Mouse (Mus musculus) midbrain, embryonic 14.5 days (tissue): ENCODE results near the gene Hoxa5. TPM values are rescaled to one million over a fixed set of nuclear protein-coding genes. Genes with fewer than 3 reads are reported as not detected.

ENCODE experiments used
- ATAC-seq: fragments of 200-750 bp; cut with Nextera tagmentation; 2 replicates; pipeline ENCODE4 v1.8.0; 2017; ENCODE audit warnings: moderate number of reproducible peaks, moderate library complexity; ENCODE audit not compliant: low FRiP score, low TSS enrichment
- DNase-seq: peaks from one replicate; pipeline ENCODE4 v3.0.0-alpha.2; 2015
- H3K27ac ChIP-seq: fragments of 300-500 bp; sonication (generic); replicated peaks from 2 replicates; pipeline ENCODE4 v1.5.1; 2014; ENCODE audit warnings: mild to moderate bottlenecking, low read depth, low read length, moderate library complexity
- H3K27me3 ChIP-seq: fragments of 300-500 bp; sonication (generic); 2 replicates; pipeline ENCODE4 v1.6.1; 2014; ENCODE audit warnings: low read length, control low read depth, mixed read lengths; ENCODE audit not compliant: control insufficient read depth, insufficient read depth
- H3K36me3 ChIP-seq: fragments of 300-500 bp; sonication (generic); 2 replicates; pipeline ENCODE4 v1.6.1; 2014; ENCODE audit warnings: low read length, control low read depth; ENCODE audit not compliant: control insufficient read depth, insufficient read depth
- H3K4me1 ChIP-seq: fragments of 300-500 bp; sonication (generic); 2 replicates; pipeline ENCODE4 v1.6.1; 2014; ENCODE audit warnings: mild to moderate bottlenecking, antibody characterized with exemption, low read length, control low read depth; ENCODE audit not compliant: control insufficient read depth, insufficient read depth
- H3K4me2 ChIP-seq: fragments of 300-500 bp; sonication (generic); 2 replicates; pipeline ENCODE4 v1.6.1; 2014; ENCODE audit warnings: mild to moderate bottlenecking, low read length, moderate library complexity
- H3K4me3 ChIP-seq: fragments of 300-500 bp; sonication (generic); replicated peaks from 2 replicates; pipeline ENCODE4 v1.5.1; 2014; ENCODE audit warnings: low read depth, low read length
- H3K9ac ChIP-seq: fragments of 300-500 bp; sonication (generic); replicated peaks from 2 replicates; pipeline ENCODE4 v1.6.1; 2014; ENCODE audit warnings: mild to moderate bottlenecking, low read length, moderate library complexity
- H3K9me3 ChIP-seq: fragments of 300-500 bp; sonication (generic); 2 replicates; pipeline ENCODE4 v1.6.1; 2016; ENCODE audit warnings: low read length, control low read depth, mixed read lengths; ENCODE audit not compliant: control insufficient read depth
- WGBS: fragments of 180-500 bp; shearing (Covaris S2); extraction: QIAGEN DNeasy Blood & Tissue Kit; methylation state at CpG from one replicate; pipeline ENCODE4 v1.1.7; 2014; 5-methylcytosine and 5-hydroxymethylcytosine counted together
- polyA plus RNA-seq: library from polyadenylated mRNA; unstranded; fragments of >200 nt; fragmentation: Nextera tagmentation; extraction: Ambion mirVana; gene quantifications from 2 replicates; pipeline ENCODE4 v1.2.1, GENCODE M21; 2014

Hoxa5 gene
- polyA plus RNA-seq, 1 experiment from 2014 or later: not detected

DNA sequence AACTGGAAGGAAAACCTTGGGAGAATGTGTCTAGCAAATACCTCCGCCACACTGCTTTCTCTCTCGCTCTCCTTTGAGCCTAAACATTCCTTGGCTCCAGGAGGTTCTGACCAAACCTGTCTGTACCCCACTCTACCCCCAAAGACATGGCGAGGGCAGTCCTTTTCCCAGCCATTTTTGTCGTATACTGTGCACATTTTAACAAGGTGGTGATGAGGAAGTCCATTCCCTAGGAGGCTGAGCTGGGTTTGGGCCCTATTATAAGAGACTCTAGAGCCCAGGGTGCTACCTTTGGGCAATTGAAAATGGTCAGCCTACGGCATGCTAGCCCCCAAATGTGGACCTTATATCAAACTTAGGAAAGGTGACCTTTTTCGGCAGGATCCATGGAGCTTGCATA is 31.5 kb upstream of the Hoxa5 start:
- H3K4me1 ChIP-seq: no peaks in the 10 kb centered on the region
- no peak for DNase-seq

DNA sequence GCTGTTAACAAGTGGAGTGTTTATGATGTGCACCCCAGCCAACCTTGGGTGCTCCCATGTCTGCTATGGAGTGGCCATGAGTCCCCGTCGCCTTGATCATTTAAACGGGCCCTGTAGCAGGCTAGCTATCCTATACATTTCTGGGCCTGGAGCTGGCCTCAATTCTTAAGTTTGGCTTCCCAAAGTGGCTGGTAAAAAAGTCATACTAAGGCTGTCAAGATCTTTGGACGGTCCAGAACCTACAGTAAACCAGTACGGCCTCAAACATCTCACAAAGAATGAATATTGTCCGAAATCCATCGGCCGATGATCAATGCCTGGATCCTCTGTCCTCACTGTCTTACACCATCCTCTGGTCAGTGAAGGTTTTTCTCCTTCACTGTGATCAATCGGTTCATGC is 30.9 kb upstream of the Hoxa5 start:
- H3K9ac ChIP-seq: no peak overlapping the region
- H3K9me3 ChIP-seq: no peaks in the 10 kb centered on the region
- 30% methylated on average over 9 of the region's 9 CpGs for WGBS
- no peak for DNase-seq
- H3K4me1 ChIP-seq: no peaks in the 10 kb centered on the region
- H3K4me3 ChIP-seq: no peak overlapping the region
- no peak for ATAC-seq
- H3K27ac ChIP-seq: no peak overlapping the region
- H3K27me3 ChIP-seq: peaks cover 97% of the 10 kb centered on the region
- H3K4me2 ChIP-seq: no peak overlapping the region
- H3K36me3 ChIP-seq: no peaks in the 10 kb centered on the region

More for the DNA sequence above, 31.5 kb upstream of the Hoxa5 start:
- Histone ChIP-seq H3K27ac (no peak overlapping the region), H3K9me3 (no peaks in the 10 kb centered on the region), H3K36me3 (no peaks in the 10 kb centered on the region), H3K4me3 (no peak overlapping the region), H3K27me3 (peaks cover 97% of the 10 kb centered on the region), H3K4me2 (no peak overlapping the region), H3K9ac (no peak overlapping the region)
- 18% methylated on average over 6 of the region's 6 CpGs for WGBS
- ATAC-seq: no peak

DNA sequence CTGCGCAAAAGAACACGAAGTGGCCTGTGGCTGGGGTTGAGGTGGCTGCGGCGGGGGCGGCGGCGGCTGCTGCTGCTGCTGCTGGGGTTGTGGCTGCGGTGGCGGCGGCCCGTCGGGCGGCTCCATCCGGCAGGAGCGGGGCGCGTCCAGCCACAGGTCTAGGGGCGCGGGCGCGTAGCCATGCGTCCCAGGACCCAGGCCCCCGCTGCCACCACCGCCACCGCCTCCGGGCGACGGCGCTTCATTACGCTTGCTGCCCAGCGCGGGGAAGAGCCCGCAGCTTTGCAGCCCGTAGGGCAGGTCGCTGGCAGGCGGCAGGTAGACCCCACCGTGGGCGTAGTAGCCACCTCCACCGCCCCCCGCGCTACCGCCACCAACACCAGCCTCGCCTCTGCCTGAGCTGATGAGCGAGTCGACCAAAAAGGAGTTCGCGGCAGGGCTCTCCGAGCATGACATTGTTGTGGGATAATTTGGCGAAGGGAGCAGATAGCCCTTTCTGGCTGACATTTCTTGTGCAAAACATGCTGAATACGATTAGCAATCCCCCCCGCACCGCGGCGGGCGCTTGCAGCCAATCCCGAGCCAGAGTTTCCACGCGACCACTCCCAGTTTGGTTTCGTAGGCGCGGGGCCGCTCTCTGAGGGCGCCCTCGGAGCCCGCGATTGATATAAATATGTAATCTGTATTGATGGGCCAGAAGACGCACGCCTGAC is 30.2 kb upstream of the Hoxa5 start:
- 2% methylated on average over 67 of the region's 68 CpGs for WGBS
- no peak for ATAC-seq

DNA sequence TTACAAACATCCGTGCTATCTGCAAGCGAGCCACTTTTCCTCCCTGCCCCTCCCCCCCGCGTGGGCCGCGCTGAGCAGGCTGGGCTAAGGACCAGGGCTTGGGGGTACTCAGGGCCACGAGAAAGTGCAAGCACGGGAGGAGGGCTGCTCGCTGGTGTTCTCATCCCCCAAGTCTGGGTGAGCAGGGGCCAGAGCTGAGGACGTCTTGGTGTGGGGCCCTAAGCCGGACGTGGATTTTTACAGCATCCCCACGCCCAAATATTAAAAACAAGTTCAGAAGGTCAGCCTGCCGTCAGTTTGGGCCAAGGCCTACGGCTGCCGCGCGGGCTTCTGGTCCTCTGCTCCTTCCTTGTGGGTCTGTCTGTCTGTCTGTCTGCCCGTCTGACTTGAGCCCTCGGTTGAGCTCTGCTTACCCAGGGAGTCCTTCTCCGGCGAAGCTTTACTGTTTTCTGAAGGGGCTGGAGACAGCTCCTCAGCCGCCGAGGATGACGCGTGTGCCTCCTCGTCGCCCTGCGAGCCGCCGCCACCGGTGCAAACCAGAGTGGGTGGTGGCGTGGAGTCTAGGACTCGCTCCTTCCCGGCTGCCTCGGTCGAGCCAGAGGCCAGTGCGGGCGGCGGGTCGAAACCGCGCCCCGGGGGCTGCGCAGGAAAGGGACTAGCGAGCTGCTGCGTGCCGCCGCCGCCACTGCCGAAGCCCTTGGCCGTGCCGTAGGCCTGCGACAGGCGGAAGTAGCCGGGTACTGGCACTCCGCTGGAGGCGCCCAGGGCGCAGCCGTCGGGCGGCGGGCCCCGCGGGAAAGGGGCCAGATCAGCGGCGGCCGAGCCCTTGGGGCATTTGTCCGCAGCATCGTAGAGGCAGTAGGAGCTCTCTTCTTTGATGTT is 29.4 kb upstream of the Hoxa5 start:
- no peak for ATAC-seq
- Histone ChIP-seq H3K27ac (no peak overlapping the region), H3K9ac (no peak overlapping the region), H3K36me3 (no peaks in the 10 kb centered on the region), H3K4me3 (no peak overlapping the region), H3K9me3 (no peaks in the 10 kb centered on the region), H3K27me3 (peaks cover 98% of the 10 kb centered on the region), H3K4me2 (no peak overlapping the region), H3K4me1 (no peaks in the 10 kb centered on the region)
- DNase-seq: no peak
- under 1% methylated on average over 70 of the region's 70 CpGs for WGBS

More for the DNA sequence above, 30.2 kb upstream of the Hoxa5 start:
- H3K4me1 ChIP-seq: no peaks in the 10 kb centered on the region
- no peak for DNase-seq
- peaks cover 97% of the 10 kb centered on the region for H3K27me3 ChIP-seq
- H3K27ac ChIP-seq: no peak overlapping the region
- H3K36me3 ChIP-seq: no peaks in the 10 kb centered on the region
- H3K9me3 ChIP-seq: no peaks in the 10 kb centered on the region
- H3K4me2 ChIP-seq: no peak overlapping the region
- no peak overlapping the region for H3K4me3 ChIP-seq
- no peak overlapping the region for H3K9ac ChIP-seq

DNA sequence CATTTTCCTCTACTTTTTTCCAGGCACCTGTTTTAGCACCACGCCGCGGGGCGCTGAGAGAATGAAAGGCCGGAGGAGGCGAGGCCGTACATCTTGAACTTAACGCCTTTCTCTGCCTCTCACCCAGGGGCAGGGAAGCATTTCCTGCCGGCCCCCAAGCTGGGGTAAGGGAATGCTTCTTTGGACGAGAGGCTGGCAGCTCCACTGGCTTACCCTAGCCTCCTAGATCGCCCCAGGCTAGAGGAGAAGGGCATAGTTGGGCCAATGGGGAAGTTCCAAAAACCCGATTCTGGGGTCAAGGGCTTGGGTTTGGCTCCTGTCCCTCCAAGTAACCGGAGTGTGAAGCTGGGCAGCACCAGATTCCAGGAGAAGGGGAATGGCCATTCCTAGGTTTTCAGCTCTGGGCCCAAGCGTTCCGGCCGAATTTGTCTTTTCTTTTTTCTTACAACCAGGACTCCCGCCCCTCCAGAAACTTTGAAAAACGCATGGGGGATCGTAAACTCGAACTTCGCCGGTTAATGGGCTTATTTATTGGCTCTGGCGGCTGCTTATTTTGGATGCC is 28.7 kb upstream of the Hoxa5 start:
- Histone ChIP-seq H3K9ac (no peak overlapping the region), H3K9me3 (no peaks in the 10 kb centered on the region), H3K4me1 (no peaks in the 10 kb centered on the region), H3K36me3 (no peaks in the 10 kb centered on the region), H3K4me2 (no peak overlapping the region), H3K27me3 (peaks cover 96% of the 10 kb centered on the region), H3K27ac (no peak overlapping the region), H3K4me3 (no peak overlapping the region)
- no peak for ATAC-seq
- DNase-seq: no peak
- 2% methylated on average over 23 of the region's 23 CpGs for WGBS

DNA sequence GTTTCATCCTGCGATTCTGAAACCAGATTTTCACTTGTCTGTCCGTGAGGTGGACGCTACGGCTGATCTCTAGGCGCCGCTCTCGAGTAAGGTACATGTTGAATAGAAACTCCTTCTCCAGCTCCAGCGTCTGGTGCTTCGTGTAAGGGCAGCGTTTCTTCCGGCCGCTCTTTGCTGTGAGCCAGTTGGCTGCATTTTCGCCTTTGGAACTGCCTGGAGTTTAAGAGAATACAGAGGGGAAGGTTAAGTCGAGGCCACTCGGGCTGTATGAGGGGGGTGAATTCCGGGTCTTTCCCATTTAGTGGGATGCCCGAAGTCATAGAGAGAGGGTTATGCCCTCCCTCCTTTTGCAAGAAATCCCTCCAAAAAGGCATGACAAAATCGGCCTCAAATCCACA is 28.2 kb upstream of the Hoxa5 start:
- H3K4me1 ChIP-seq: no peaks in the 10 kb centered on the region
- no peak overlapping the region for H3K27ac ChIP-seq
- no peak for DNase-seq
- no peaks in the 10 kb centered on the region for H3K36me3 ChIP-seq
- 1% methylated on average over 18 of the region's 18 CpGs for WGBS
- no peaks in the 10 kb centered on the region for H3K9me3 ChIP-seq
- no peak overlapping the region for H3K4me3 ChIP-seq
- no peak for ATAC-seq
- H3K4me2 ChIP-seq: no peak overlapping the region
- peaks cover 96% of the 10 kb centered on the region for H3K27me3 ChIP-seq
- H3K9ac ChIP-seq: no peak overlapping the region

DNA sequence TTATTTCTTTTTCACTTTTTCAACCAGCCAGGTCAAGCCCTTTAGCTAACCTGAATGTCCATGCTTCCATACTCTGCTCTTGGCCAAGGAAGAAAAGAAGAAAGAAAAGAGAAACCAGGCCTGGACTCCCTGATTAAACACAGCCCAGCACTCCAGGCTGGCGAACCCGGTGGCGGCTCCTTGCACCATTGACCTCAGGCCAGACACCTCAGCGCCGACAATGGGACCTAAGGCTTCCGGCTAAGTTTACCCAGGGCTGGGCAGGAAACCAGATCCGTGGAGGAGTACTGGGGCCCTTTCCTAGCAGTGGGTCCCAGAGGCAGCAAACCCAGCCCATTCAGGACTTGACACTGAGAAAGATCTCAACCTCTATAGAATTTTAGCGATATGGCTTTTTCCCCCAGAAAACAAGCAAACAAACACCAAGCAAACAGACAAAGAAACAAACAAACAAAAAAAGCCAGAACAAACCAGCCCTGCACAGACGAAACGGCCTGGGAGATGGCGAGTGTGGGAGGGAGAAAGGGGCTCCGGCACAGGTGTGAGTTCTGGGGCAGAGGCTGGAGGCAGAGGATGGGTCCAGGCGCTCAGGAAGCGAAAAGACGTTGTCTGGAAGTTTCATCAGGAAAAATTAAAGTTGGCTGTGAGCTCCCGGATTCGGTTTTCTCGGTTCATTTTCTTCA is 27.6 kb upstream of the Hoxa5 start:
- no peaks in the 10 kb centered on the region for H3K9me3 ChIP-seq
- ATAC-seq (no peak), DNase-seq (no peak)
- H3K36me3 ChIP-seq: no peaks in the 10 kb centered on the region
- peaks cover 96% of the 10 kb centered on the region for H3K27me3 ChIP-seq
- H3K4me1 ChIP-seq: no peaks in the 10 kb centered on the region
- no peak overlapping the region for H3K27ac ChIP-seq
- H3K9ac ChIP-seq: no peak overlapping the region
- H3K4me3 ChIP-seq: no peak overlapping the region
- H3K4me2 ChIP-seq: no peak overlapping the region
- WGBS: 2% methylated on average over 18 of the region's 18 CpGs

DNA sequence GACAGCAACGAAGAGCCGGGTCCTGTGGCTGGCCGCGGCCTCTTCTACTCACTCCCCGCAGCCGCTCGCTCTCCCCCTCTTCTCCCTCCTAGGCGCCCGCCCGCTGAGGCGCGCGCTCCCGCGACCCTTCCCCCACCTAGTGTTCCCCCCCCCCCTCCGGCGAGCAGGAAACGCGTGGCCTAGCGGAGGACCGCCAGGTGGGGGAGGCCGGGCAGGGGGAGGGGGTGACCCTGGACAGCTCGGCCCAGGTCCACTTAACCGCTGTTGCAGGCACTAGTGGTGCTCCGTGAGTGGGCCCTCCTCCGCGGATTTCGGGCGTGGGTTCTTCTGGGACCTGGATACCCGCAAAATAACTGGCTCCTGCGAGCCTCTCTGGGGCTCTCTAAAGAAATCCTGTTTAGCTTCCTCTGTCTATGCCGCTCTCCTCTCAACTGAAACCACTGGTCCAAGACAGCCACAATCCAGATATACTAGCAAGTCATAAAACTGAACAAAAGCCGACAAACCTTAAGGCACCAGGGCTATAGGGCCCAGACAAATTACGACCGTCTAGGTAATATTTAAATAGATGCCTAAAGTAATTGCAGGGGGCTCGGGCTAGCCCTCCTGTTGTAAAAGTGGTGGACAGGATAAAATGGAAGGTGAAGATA is 26.3 kb upstream of the Hoxa5 start, which contains the start of gene Hoxa9:
Gene Hoxa9, minus strand, starts transcription at position 574 of the 650 bp plus-strand sequence.
- Histone ChIP-seq H3K4me3 (no peak within 1 kb of the TSS), H3K4me2 (no peak within 1 kb of the TSS), H3K9me3 (no peaks in the 10 kb centered on the region), H3K36me3 (no peaks in the 10 kb centered on the region), H3K27ac (no peak within 1 kb of the TSS), H3K4me1 (no peaks in the 10 kb centered on the region), H3K9ac (no peak within 1 kb of the TSS), H3K27me3 (peaks cover 96% of the 10 kb centered on the region)
- ATAC-seq (no peak), DNase-seq (no peak)
- under 1% methylated on average over 29 of the region's 36 CpGs for WGBS
